Comparison of ENCODE assay signal across 8 mouse cellular contexts in genomic region chr14:24501256-24501655, GRCm38 (mm10). TPM values are rescaled to one million over a fixed set of nuclear protein-coding genes. Genes with fewer than 3 reads are reported as not detected.
DNase-seq lines count a peak whose midpoint lies in the region; ATAC-seq lines count a peak whose summit lies in the region.

No protein-coding gene starts in this region.

- 0 out of 2 replicates have a peak overlapping the region, but pooled peaks have one; percentile 12 for H3K9ac ChIP-seq in lung, embryonic 15.5 days
- H3K9ac ChIP-seq in limb, embryonic 12.5 days (replicated peaks) = peak overlapping the region; percentile 32
- H3K9ac ChIP-seq in stomach, embryonic 16.5 days (ENCODE audit: low read length) = peak overlapping the region; percentile 68

- 53% methylated on average over 4 of the region's 4 CpGs for WGBS in lung, embryonic 15.5 days
- WGBS in limb, embryonic 12.5 days = 78% methylated on average over 4 of the region's 4 CpGs
- 63% methylated on average over 4 of the region's 4 CpGs for WGBS in stomach, embryonic 16.5 days

- H3K4me1 ChIP-seq in lung, embryonic 15.5 days = peaks cover 9% of the 10 kb centered on the region
- peaks cover 7% of the 10 kb centered on the region for H3K4me1 ChIP-seq in limb, embryonic 12.5 days (replicated peaks)
- peaks cover 8% of the 10 kb centered on the region for H3K4me1 ChIP-seq in stomach, embryonic 16.5 days (ENCODE audit: control insufficient read depth, insufficient read depth, low read length)

- DNase-seq in cerebellum, postnatal 10 days = peak; percentile 50 to 53
- no peak for DNase-seq in cerebellum, adult 8-10 months
- no peak for DNase-seq in lung, postnatal 25 days (ENCODE audit: low spot score)
- no peak for DNase-seq in retina, postnatal 1 day
- no peak for DNase-seq in left cerebral cortex, adult 18-20 months (ENCODE audit: low spot score in 2 of 2)

- no peak overlapping the region for H3K27ac ChIP-seq in lung, embryonic 15.5 days
- H3K27ac ChIP-seq in limb, embryonic 12.5 days = peak overlapping the region; percentile 75
- H3K27ac ChIP-seq in stomach, embryonic 16.5 days (ENCODE audit: low read length) = peak overlapping the region; percentile 57; the same call in 1 of the 2 replicates

- H3K27me3 ChIP-seq in lung, embryonic 15.5 days = no peaks in the 10 kb centered on the region
- H3K27me3 ChIP-seq in limb, embryonic 12.5 days = no peaks in the 10 kb centered on the region
- no peaks in the 10 kb centered on the region for H3K27me3 ChIP-seq in stomach, embryonic 16.5 days (ENCODE audit: control insufficient read depth, insufficient read depth, low read length)

- H3K4me2 ChIP-seq in lung, embryonic 15.5 days = no peak overlapping the region
- 0 out of 2 replicates have a peak overlapping the region, but pooled peaks have one; percentile 37 for H3K4me2 ChIP-seq in limb, embryonic 12.5 days
- H3K4me2 ChIP-seq in stomach, embryonic 16.5 days (ENCODE audit: low read depth, low read length) = no peak overlapping the region

- no peak for ATAC-seq in lung, embryonic 15.5 days (ENCODE audit: borderline replicate concordance, extremely low read depth, low FRiP score, low TSS enrichment)
- no peak for ATAC-seq in limb, embryonic 12.5 days (ENCODE audit: insufficient number of reproducible peaks, insufficient read depth, low FRiP score, low TSS enrichment, low read depth)
- no peak for ATAC-seq in stomach, embryonic 16.5 days (ENCODE audit: insufficient read depth, low FRiP score)

- H3K9me3 ChIP-seq in lung, embryonic 15.5 days = no peaks in the 10 kb centered on the region
- 0 out of 2 replicates have a peak, but pooled peaks cover 3% of the 10 kb centered on the region for H3K9me3 ChIP-seq in limb, embryonic 12.5 days
- H3K9me3 ChIP-seq in stomach, embryonic 16.5 days (replicated peaks; ENCODE audit: control insufficient read depth, low read length) = no peaks in the 10 kb centered on the region

- H3K4me3 ChIP-seq in lung, embryonic 15.5 days = no peak overlapping the region
- H3K4me3 ChIP-seq in limb, embryonic 12.5 days (replicated peaks) = no peak overlapping the region
- no peak overlapping the region for H3K4me3 ChIP-seq in stomach, embryonic 16.5 days (replicated peaks; ENCODE audit: low read length)

- peaks cover 37% of the 10 kb centered on the region for H3K36me3 ChIP-seq in lung, embryonic 15.5 days
- peaks cover 34% of the 10 kb centered on the region for H3K36me3 ChIP-seq in limb, embryonic 12.5 days
- peaks cover 15% of the 10 kb centered on the region for H3K36me3 ChIP-seq in stomach, embryonic 16.5 days (ENCODE audit: control insufficient read depth, insufficient read depth, low read length)

RNA-seq across cellular contexts. Expression of gene Rps24, which starts 14.3 kb away (rescaled TPM):
- polyA plus RNA-seq in lung, embryonic 15.5 days (2015; fragmentation: Nextera tagmentation; extraction: Ambion mirVana) = 761 and 812 TPM in 2 replicates
- 1,250 and 1,292 TPM in 2 replicates for polyA plus RNA-seq in limb, embryonic 12.5 days (2016; fragmentation: Nextera tagmentation; extraction: Ambion mirVana)
- polyA plus RNA-seq in stomach, embryonic 16.5 days (2015; fragmentation: Nextera tagmentation; extraction: Ambion mirVana) = 701 and 860 TPM in 2 replicates
- total RNA-seq in left cerebral cortex, adult 18-20 months (2021) = 100 to 1,000 TPM; 776 to 777 TPM

RNA-seq across cellular contexts. Expression of gene Polr3a, which starts 14.4 kb away (rescaled TPM):
- 17.6 and 18.7 TPM in 2 replicates for polyA plus RNA-seq in lung, embryonic 15.5 days (2015; fragmentation: Nextera tagmentation; extraction: Ambion mirVana)
- polyA plus RNA-seq in limb, embryonic 12.5 days (2016; fragmentation: Nextera tagmentation; extraction: Ambion mirVana) = 20.8 and 22.4 TPM in 2 replicates
- 14.9 and 16.9 TPM in 2 replicates for polyA plus RNA-seq in stomach, embryonic 16.5 days (2015; fragmentation: Nextera tagmentation; extraction: Ambion mirVana)
- 10 to 100 TPM; 31.7 to 35.0 TPM for total RNA-seq in left cerebral cortex, adult 18-20 months (2021)

Comparison
In these comparisons a context has a peak if more than half of its experiments do, and no peak if none do; other contexts are left out.
1. DNase-seq: peak in cerebellum, postnatal 10 days (2 of 2); none in cerebellum, adult 8-10 months (single experiment), lung, postnatal 25 days (single experiment), retina, postnatal 1 day (single experiment) and left cerebral cortex, adult 18-20 months (0 of 2).
2. H3K9ac ChIP-seq: peak in every context shown above with its lines; median percentile 68 in stomach, embryonic 16.5 days; 32 in limb, embryonic 12.5 days; 12 in lung, embryonic 15.5 days.